Comparison of ENCODE assay signal across 9 mouse cellular contexts in the genomic region with DNA sequence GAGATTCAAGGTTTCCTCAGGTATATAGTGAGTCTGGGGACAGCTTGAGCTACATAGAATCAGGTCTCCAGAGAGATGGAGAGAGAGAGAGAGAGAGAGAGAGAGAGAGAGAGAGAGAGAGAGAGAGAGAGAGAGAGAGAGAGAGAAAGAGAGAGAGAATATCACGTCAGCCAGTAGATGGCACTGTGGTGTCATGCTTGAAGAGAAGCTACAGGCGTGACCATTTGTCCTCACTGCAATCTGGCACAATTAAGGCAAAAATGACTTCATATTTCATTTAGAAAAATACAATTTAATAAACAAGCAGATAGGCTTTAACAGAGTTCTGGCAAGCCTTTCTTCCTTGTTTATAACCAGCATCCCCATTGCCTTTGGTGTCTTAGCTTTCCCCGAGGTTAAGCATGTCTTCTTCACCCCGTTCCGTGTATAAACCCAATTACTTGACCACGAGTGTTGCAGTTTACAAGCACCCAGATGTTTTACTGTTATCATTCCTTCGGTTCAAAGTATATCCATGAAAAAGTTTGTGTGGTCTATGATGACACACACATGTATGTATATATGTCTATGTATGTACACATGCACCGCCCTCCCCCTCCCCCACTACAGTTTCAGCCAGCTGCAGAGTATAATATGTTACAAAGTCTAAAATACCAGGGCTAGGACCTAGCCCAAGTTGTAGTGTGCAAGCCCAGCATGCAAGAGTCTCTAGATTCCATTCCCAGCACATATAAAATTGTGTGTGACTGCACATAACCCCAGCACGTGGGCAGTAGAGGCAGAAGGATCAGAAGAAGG. TPM values are rescaled to one million over a fixed set of nuclear protein-coding genes. Genes with fewer than 3 reads are reported as not detected.
DNase-seq lines count a peak whose midpoint lies in the region; ATAC-seq lines count a peak whose summit lies in the region.
"Had no signal": no experiment of that assay in that cellular context is flagged by ENCODE, and none has a peak within 500 bp of the region (broad histone marks: within the 10 kb centered on the region; RNA-seq: fewer than 3 reads in every experiment).

No protein-coding gene starts in this region.

- H3K9me3 ChIP-seq in forebrain, embryonic 10.5 days, result no peaks in the 10 kb centered on the region
- no peaks in the 10 kb centered on the region for H3K9me3 ChIP-seq in forebrain, embryonic 11.5 days (ENCODE audit: control insufficient read depth, low read length)
- H3K9me3 ChIP-seq in embryonic facial prominence, embryonic 11.5 days (replicated peaks; ENCODE audit: control insufficient read depth, low read length), result no peaks in the 10 kb centered on the region
- H3K9me3 ChIP-seq in hindbrain, embryonic 12.5 days (replicated peaks), result no peaks in the 10 kb centered on the region
- H3K9me3 ChIP-seq in midbrain, embryonic 14.5 days (ENCODE audit: control insufficient read depth, low read length), result no peaks in the 10 kb centered on the region
- H3K9me3 ChIP-seq: heart, embryonic 15.5 days had no signal

- H3K27ac ChIP-seq in forebrain, embryonic 10.5 days, result no peak overlapping the region
- no peak overlapping the region for H3K27ac ChIP-seq in forebrain, embryonic 11.5 days (ENCODE audit: low read depth, low read length)
- no peak overlapping the region for H3K27ac ChIP-seq in embryonic facial prominence, embryonic 11.5 days (replicated peaks; ENCODE audit: low read depth, low read length)
- H3K27ac ChIP-seq in hindbrain, embryonic 12.5 days, result no peak overlapping the region
- no peak overlapping the region for H3K27ac ChIP-seq in midbrain, embryonic 14.5 days (replicated peaks; ENCODE audit: low read depth, low read length)
- H3K27ac ChIP-seq: heart, embryonic 15.5 days had no signal

- H3K27me3 ChIP-seq in forebrain, embryonic 10.5 days (ENCODE audit: poor library complexity, severe bottlenecking), result no peaks in the 10 kb centered on the region
- no peaks in the 10 kb centered on the region for H3K27me3 ChIP-seq in forebrain, embryonic 11.5 days (ENCODE audit: control insufficient read depth, insufficient read depth, low read length)
- H3K27me3 ChIP-seq in embryonic facial prominence, embryonic 11.5 days (ENCODE audit: control insufficient read depth, insufficient read depth, low read length), result no peaks in the 10 kb centered on the region
- H3K27me3 ChIP-seq in hindbrain, embryonic 12.5 days, result no peaks in the 10 kb centered on the region
- no peaks in the 10 kb centered on the region for H3K27me3 ChIP-seq in midbrain, embryonic 14.5 days (ENCODE audit: control insufficient read depth, insufficient read depth, low read length)
- H3K27me3 ChIP-seq: heart, embryonic 15.5 days had no signal

- no peak overlapping the region for H3K4me2 ChIP-seq in forebrain, embryonic 11.5 days (ENCODE audit: low read depth, low read length, severe bottlenecking)
- no peak overlapping the region for H3K4me2 ChIP-seq in embryonic facial prominence, embryonic 11.5 days (ENCODE audit: low read depth, low read length)
- H3K4me2 ChIP-seq in hindbrain, embryonic 12.5 days (replicated peaks), result no peak overlapping the region
- no peak overlapping the region for H3K4me2 ChIP-seq in midbrain, embryonic 14.5 days (ENCODE audit: low read length)
- H3K4me2 ChIP-seq: heart, embryonic 15.5 days had no signal

- WGBS in forebrain, embryonic 10.5 days, result 65% methylated on average over 9 of the region's 9 CpGs
- WGBS in forebrain, embryonic 11.5 days, result 65% methylated on average over 9 of the region's 9 CpGs
- 57% methylated on average over 9 of the region's 9 CpGs for WGBS in embryonic facial prominence, embryonic 11.5 days
- 57% methylated on average over 9 of the region's 9 CpGs for WGBS in hindbrain, embryonic 12.5 days
- 60% methylated on average over 9 of the region's 9 CpGs for WGBS in midbrain, embryonic 14.5 days

- no peak overlapping the region for H3K9ac ChIP-seq in forebrain, embryonic 11.5 days (ENCODE audit: low read length)
- no peak overlapping the region for H3K9ac ChIP-seq in embryonic facial prominence, embryonic 11.5 days (replicated peaks; ENCODE audit: low read length)
- no peak overlapping the region for H3K9ac ChIP-seq in hindbrain, embryonic 12.5 days
- no peak overlapping the region for H3K9ac ChIP-seq in midbrain, embryonic 14.5 days (replicated peaks; ENCODE audit: low read length)
- H3K9ac ChIP-seq: heart, embryonic 15.5 days had no signal

- no peak overlapping the region for H3K4me3 ChIP-seq in forebrain, embryonic 10.5 days
- H3K4me3 ChIP-seq in forebrain, embryonic 11.5 days (ENCODE audit: low read depth, low read length), result no peak overlapping the region
- H3K4me3 ChIP-seq in embryonic facial prominence, embryonic 11.5 days (ENCODE audit: low read depth, low read length), result no peak overlapping the region
- no peak overlapping the region for H3K4me3 ChIP-seq in hindbrain, embryonic 12.5 days
- no peak overlapping the region for H3K4me3 ChIP-seq in midbrain, embryonic 14.5 days (replicated peaks; ENCODE audit: low read depth, low read length)
- H3K4me3 ChIP-seq: heart, embryonic 15.5 days had no signal

- no peaks in the 10 kb centered on the region for H3K36me3 ChIP-seq in forebrain, embryonic 10.5 days (replicated peaks)
- H3K36me3 ChIP-seq in forebrain, embryonic 11.5 days (ENCODE audit: control insufficient read depth, insufficient read depth, low read length), result no peaks in the 10 kb centered on the region
- H3K36me3 ChIP-seq in embryonic facial prominence, embryonic 11.5 days (replicated peaks; ENCODE audit: control insufficient read depth, insufficient read depth, low read depth, low read length), result no peaks in the 10 kb centered on the region
- no peaks in the 10 kb centered on the region for H3K36me3 ChIP-seq in hindbrain, embryonic 12.5 days
- H3K36me3 ChIP-seq in midbrain, embryonic 14.5 days (ENCODE audit: control insufficient read depth, insufficient read depth, low read length), result no peaks in the 10 kb centered on the region
- H3K36me3 ChIP-seq: heart, embryonic 15.5 days had no signal

- peak; percentile 22 for DNase-seq in forebrain, embryonic 10.5 days (ENCODE audit: extremely low spot score, low spot score)
- DNase-seq in forebrain, embryonic 11.5 days (ENCODE audit: low spot score), result no peak
- DNase-seq in adrenal gland, postnatal 10 days, result peak; percentile 76
- peak; percentile 81 for DNase-seq in embryonic facial prominence, embryonic 11.5 days (ENCODE audit: low spot score)
- DNase-seq in left cerebral cortex, adult 18-20 months (ENCODE audit: low spot score in 2 of 2), result peak; percentile 67 to 80
- DNase-seq in midbrain, embryonic 14.5 days, result peak; percentile 90
- DNase-seq in testis, postnatal 14 days (ENCODE audit: low spot score), result peak; percentile 22

- ATAC-seq in forebrain, embryonic 11.5 days (replicated peaks; ENCODE audit: low FRiP score), result no peak
- ATAC-seq in embryonic facial prominence, embryonic 11.5 days (replicated peaks; ENCODE audit: insufficient number of reproducible peaks, low FRiP score, low TSS enrichment, low read depth), result no peak
- ATAC-seq in hindbrain, embryonic 12.5 days (ENCODE audit: low FRiP score), result peak; percentile 35; the same call in 1 of the 2 replicates
- no peak; the same call in 1 of the 2 replicates for ATAC-seq in midbrain, embryonic 14.5 days (ENCODE audit: low FRiP score, low TSS enrichment)

- no peaks in the 10 kb centered on the region for H3K4me1 ChIP-seq in forebrain, embryonic 10.5 days
- H3K4me1 ChIP-seq in forebrain, embryonic 11.5 days (replicated peaks; ENCODE audit: control insufficient read depth, insufficient read depth, low read length), result no peaks in the 10 kb centered on the region
- no peaks in the 10 kb centered on the region for H3K4me1 ChIP-seq in embryonic facial prominence, embryonic 11.5 days (ENCODE audit: control insufficient read depth, insufficient read depth, low read length)
- H3K4me1 ChIP-seq in hindbrain, embryonic 12.5 days, result no peaks in the 10 kb centered on the region
- no peaks in the 10 kb centered on the region for H3K4me1 ChIP-seq in midbrain, embryonic 14.5 days (ENCODE audit: control insufficient read depth, insufficient read depth, low read length)
- H3K4me1 ChIP-seq: heart, embryonic 15.5 days had no signal

RNA-seq across cellular contexts. Expression of a gene that starts 53.8 kb away (rescaled TPM):
- polyA plus RNA-seq in forebrain, embryonic 10.5 days (2016; fragmentation: Nextera tagmentation; extraction: Ambion mirVana), result 18.5 and 24.8 TPM in 2 replicates
- 42.5 and 44.5 TPM in 2 replicates for polyA plus RNA-seq in forebrain, embryonic 11.5 days (2014; fragmentation: Nextera tagmentation; extraction: Ambion mirVana)
- 10 to 100 TPM; 18.5 to 31.6 TPM for total RNA-seq in adrenal gland, postnatal 10 days (2021)
- 32.5 and 34.4 TPM in 2 replicates for polyA plus RNA-seq in embryonic facial prominence, embryonic 11.5 days (2014; fragmentation: Nextera tagmentation; extraction: Ambion mirVana)
- 91.0 and 110 TPM in 2 replicates for polyA plus RNA-seq in hindbrain, embryonic 12.5 days (2016; fragmentation: Nextera tagmentation; extraction: Ambion mirVana)
- 100 to 1,000 TPM; 407 to 424 TPM for total RNA-seq in left cerebral cortex, adult 18-20 months (2021)
- polyA plus RNA-seq in midbrain, embryonic 14.5 days (2014; fragmentation: Nextera tagmentation; extraction: Ambion mirVana), result 139 and 150 TPM in 2 replicates
